Mouse (Mus musculus) lung, postnatal 0 days (tissue): Measurements from ENCODE around the gene Chpt1. TPM values are rescaled to one million over a fixed set of nuclear protein-coding genes. Genes with fewer than 3 reads are reported as not detected.
A peak's percentile ranks its signal among the peaks of the same experiment; 100 is the strongest.

Source experiments
- ATAC-seq: fragments of 200-750 bp; cut with Nextera tagmentation; 2 replicates; pipeline ENCODE4 v1.8.0; 2017; ENCODE audit warnings: moderate library complexity
- DNase-seq: peaks from one replicate; pipeline ENCODE4 v3.0.0-alpha.2; 2016; ENCODE audit warnings: low spot score
- H3K27ac ChIP-seq: fragments of 300-500 bp; sonication (generic); 2 replicates; pipeline ENCODE4 v1.5.1; 2014; ENCODE audit warnings: antibody characterized with exemption, mild to moderate bottlenecking, low read length, mixed read lengths
- H3K27me3 ChIP-seq: fragments of 300-500 bp; sonication (generic); replicated peaks from 2 replicates; pipeline ENCODE4 v1.6.1; 2014; ENCODE audit warnings: low read length, mixed read lengths; ENCODE audit not compliant: insufficient read depth
- H3K36me3 ChIP-seq: fragments of 300-500 bp; sonication (generic); 2 replicates; pipeline ENCODE4 v1.6.1; 2014; ENCODE audit warnings: low read length, mixed read lengths; ENCODE audit not compliant: insufficient read depth
- H3K4me1 ChIP-seq: fragments of 300-500 bp; sonication (generic); 2 replicates; pipeline ENCODE4 v1.6.1; 2014; ENCODE audit warnings: antibody characterized with exemption, low read depth, low read length, mixed read lengths; ENCODE audit not compliant: insufficient read depth
- H3K4me2 ChIP-seq: fragments of 300-500 bp; sonication (generic); replicated peaks from 2 replicates; pipeline ENCODE4 v1.6.1; 2014; ENCODE audit warnings: low read depth, mild to moderate bottlenecking, low read length, moderate library complexity, mixed read lengths
- H3K4me3 ChIP-seq: fragments of 300-500 bp; sonication (generic); 2 replicates; pipeline ENCODE4 v1.5.1; 2014; ENCODE audit warnings: low read depth, low read length
- H3K9ac ChIP-seq: fragments of 300-500 bp; sonication (generic); replicated peaks from 2 replicates; pipeline ENCODE4 v1.6.1; 2014; ENCODE audit warnings: low read depth, mild to moderate bottlenecking
- H3K9me3 ChIP-seq: fragments of 300-500 bp; sonication (generic); 2 replicates; pipeline ENCODE4 v1.6.1; 2016; ENCODE audit warnings: low read length, mixed read lengths
- CTCF ChIP-seq: IDR thresholded peaks from 2 replicates; pipeline ENCODE4 v1.5.1; 2016; ENCODE audit warnings: antibody characterized with exemption, mild to moderate bottlenecking
- EP300 ChIP-seq: IDR thresholded peaks from 2 replicates; pipeline ENCODE4 v1.6.1; 2016; ENCODE audit warnings: antibody characterized with exemption, mild to moderate bottlenecking, control low read depth
- WGBS: fragments of 180-500 bp; shearing (Covaris S2); extraction: QIAGEN DNeasy Blood & Tissue Kit; methylation state at CpG from one replicate; pipeline ENCODE4 v1.1.7; 2014; 5-methylcytosine and 5-hydroxymethylcytosine counted together
- polyA plus RNA-seq: library from polyadenylated mRNA; unstranded; fragments of >200 nt; fragmentation: Nextera tagmentation; extraction: Ambion mirVana; gene quantifications from 2 replicates; pipeline ENCODE4 v1.2.1, GENCODE M21; 2015

Gene Chpt1
- 120 and 125 TPM in 2 replicates for polyA plus RNA-seq

DNA sequence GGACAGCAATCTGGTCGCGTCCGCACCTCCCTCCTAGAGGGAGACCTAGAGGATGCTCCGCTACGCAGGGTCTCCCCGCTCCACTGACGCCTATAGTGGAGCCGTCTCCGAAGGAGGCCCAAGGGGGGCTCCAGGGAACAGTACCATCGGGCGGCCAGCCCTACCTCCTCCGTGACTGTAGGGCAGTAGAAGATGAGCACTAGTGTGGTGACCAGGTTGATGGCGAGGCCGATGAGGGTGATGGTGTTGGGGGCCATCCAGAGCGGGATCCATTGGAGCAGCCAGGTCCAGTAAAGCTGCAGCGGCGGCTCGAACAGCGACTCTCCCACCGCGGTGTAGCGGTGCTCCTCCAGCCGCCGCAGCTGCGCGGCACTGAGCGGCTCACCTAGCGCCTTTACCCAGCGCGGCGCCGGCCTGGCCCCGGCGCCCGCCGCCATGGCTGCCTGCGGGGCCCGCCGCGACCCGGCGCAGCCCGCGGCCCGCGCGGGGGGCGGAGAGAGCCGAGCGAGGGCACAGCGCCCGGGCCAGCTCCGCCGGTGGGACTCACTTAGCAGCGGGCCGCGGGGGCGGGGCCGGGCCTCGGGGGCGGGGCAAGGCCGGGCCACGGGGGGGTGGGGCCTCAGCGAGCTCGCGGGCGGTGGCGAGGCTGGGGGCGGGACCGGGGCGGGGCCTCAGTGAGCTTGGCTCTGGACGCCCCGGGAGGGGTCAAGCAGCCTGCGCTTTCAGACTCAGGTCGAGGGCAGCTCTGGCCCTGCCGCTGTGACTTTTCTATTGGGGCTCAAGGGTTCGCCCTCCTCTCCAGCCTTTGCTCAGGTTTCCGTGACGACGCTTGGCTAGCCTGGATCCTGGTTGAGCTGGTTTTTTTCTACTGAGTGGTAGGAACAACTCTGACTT is at the start of gene Chpt1:
Gene Chpt1, minus strand, starts transcription at position 653 of the 894 bp plus-strand sequence.
- 0 out of 2 replicates have a peak, but pooled peaks have one; percentile 5 for TF ChIP-seq CTCF
- TF ChIP-seq EP300 = no peak
- WGBS = 2% methylated on average over 52 of the region's 80 CpGs

DNA sequence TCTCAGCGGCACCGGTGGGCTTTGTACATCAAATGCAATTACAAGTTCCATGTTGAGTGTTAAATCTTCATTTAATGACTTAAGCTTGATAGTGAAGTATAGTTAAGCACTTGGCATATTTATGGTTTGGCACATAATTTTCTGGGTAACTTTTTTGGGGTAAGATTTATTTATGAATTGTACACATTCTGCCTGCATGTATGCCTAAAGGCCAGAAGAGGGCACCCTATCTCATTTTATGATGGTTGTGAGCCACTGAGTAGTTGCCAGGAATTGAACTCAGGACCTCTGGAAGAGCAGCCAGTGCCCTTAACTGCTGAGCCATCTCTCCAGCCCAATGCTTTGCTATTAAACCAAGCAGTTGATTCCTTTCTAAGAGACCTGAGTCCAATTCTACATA is 48.9 kb upstream of the Chpt1 start:
- TF ChIP-seq CTCF (peak; percentile 37), EP300 (no peak)
- no peak overlapping the region for H3K27ac ChIP-seq
- 79% methylated on average over 2 of the region's 2 CpGs for WGBS
- H3K9me3 ChIP-seq = no peaks in the 10 kb centered on the region
- no peaks in the 10 kb centered on the region for H3K27me3 ChIP-seq
- DNase-seq (peak; percentile 10), ATAC-seq (no peak)
- no peak overlapping the region for H3K4me3 ChIP-seq
- H3K4me2 ChIP-seq = no peak overlapping the region
- no peak overlapping the region for H3K9ac ChIP-seq
- no peaks in the 10 kb centered on the region for H3K36me3 ChIP-seq
- H3K4me1 ChIP-seq = no peaks in the 10 kb centered on the region

More for the DNA sequence above, at the start of gene Chpt1:
- Histone ChIP-seq H3K9me3 (no peaks in the 10 kb centered on the region), H3K27me3 (no peaks in the 10 kb centered on the region), H3K36me3 (no peaks in the 10 kb centered on the region), H3K9ac (peak within 1 kb of the TSS; percentile 69), H3K4me2 (peak within 1 kb of the TSS; percentile 76), H3K4me1 (peaks cover 2% of the 10 kb centered on the region; the same call in 1 of the 2 replicates), H3K4me3 (peak within 1 kb of the TSS; percentile 90), H3K27ac (peak within 1 kb of the TSS; percentile 88)
- peak; percentile 92 for ATAC-seq
- DNase-seq = peak; percentile 96

DNA sequence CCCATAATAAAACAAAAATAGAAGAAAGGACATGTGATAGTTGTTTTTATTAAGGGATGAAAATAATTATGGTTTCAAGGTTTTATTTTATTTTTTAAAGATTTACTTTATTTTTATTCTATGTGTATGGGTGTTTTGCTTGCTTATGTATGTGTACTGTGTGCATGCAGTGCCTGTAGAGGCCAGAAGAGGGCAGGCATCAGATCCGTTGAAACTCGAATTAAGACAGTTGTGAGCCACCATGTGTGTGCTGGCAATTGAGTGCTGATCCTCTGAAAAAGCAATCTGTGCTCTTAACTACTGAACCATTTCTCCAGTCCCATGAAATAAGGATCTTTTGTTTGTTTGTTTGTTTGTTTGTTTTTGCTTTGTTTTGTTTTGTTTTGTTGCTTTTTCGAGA is 46.4 kb upstream of the Chpt1 start:
- Histone ChIP-seq H3K4me3 (no peak overlapping the region), H3K4me1 (no peaks in the 10 kb centered on the region), H3K9me3 (no peaks in the 10 kb centered on the region), H3K27me3 (no peaks in the 10 kb centered on the region), H3K9ac (no peak overlapping the region), H3K27ac (no peak overlapping the region), H3K36me3 (no peaks in the 10 kb centered on the region), H3K4me2 (no peak overlapping the region)
- TF ChIP-seq CTCF = no peak
- no peak for TF ChIP-seq EP300
- ATAC-seq (no peak), DNase-seq (no peak)
- WGBS = 72% methylated on average over 3 of the region's 3 CpGs

DNA sequence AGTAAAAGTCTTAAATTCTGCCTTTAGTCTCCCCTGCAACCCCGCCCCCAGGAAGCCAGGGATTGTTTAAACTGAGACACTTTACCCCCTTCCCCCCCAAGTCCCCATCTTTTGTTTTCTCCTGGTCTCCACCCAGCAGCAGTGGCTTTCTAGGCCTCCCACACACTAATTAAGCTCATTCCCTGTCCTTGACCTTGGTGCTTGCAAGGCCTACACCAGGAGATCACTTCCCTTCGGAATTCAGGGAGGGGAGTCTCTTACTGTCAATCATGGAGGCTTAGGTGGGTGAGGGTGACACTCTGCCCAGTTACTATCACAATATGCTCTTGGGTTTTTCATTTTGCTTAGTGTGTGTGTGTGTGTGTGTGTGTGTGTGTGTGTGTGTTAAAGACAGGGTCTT is 43.8 kb upstream of the Chpt1 start:
- no peaks in the 10 kb centered on the region for H3K4me1 ChIP-seq
- no peak overlapping the region for H3K27ac ChIP-seq
- no peak overlapping the region for H3K4me3 ChIP-seq
- no peak for TF ChIP-seq CTCF
- TF ChIP-seq EP300 = no peak
- H3K4me2 ChIP-seq = no peak overlapping the region
- 56% methylated on average over 2 of the region's 2 CpGs for WGBS
- H3K36me3 ChIP-seq = no peaks in the 10 kb centered on the region
- ATAC-seq = no peak
- no peak overlapping the region for H3K9ac ChIP-seq
- DNase-seq = no peak
- no peaks in the 10 kb centered on the region for H3K27me3 ChIP-seq
- no peaks in the 10 kb centered on the region for H3K9me3 ChIP-seq

DNA sequence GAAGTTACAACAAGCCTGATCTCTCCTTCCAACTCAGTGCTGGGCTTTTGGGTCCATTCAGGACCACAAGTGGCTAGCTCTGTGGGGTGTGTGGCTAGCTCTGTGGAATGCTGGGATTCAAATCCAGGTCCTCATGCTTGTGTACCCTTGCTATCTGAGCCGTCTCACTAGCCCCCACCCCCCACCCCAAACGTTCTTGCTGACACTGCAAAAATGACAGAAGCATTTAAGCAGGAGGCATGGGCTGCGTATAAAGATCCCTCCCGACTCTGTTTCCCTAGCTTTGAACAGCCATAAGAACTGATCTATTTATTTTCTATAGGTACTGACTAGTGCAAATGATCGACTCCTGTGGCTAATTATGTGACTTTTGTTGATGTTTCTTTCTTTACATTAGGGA is 26.8 kb upstream of the Chpt1 start:
- no peaks in the 10 kb centered on the region for H3K36me3 ChIP-seq
- H3K27ac ChIP-seq = no peak overlapping the region
- no peaks in the 10 kb centered on the region for H3K9me3 ChIP-seq
- no peak overlapping the region for H3K9ac ChIP-seq
- no peak overlapping the region for H3K4me3 ChIP-seq
- no peaks in the 10 kb centered on the region for H3K4me1 ChIP-seq
- TF ChIP-seq EP300 (no peak), CTCF (no peak)
- no peak overlapping the region for H3K4me2 ChIP-seq
- ATAC-seq (no peak), DNase-seq (no peak)
- no peaks in the 10 kb centered on the region for H3K27me3 ChIP-seq
- WGBS = 56% methylated on average over 5 of the region's 5 CpGs

DNA sequence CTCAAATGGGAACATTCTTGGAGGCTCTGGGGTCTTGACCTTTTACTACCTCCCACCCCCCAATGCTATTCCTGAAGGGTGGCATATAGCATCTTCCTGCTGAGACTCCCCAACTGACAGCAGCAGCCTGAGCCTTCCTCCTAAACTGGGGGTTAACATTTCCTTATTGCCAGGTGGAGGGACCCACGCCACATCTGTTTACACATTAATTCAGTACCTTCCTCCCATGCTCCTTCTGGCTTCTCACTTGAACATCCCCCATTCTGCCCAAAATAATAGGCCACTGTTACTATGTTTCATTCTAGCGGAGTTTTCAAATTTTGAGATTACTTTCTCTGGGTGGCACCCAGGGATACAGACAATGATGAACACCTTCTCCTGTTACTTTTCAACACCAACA is 20.1 kb upstream of the Chpt1 start:
- no peaks in the 10 kb centered on the region for H3K36me3 ChIP-seq
- no peak for DNase-seq
- no peak overlapping the region for H3K9ac ChIP-seq
- WGBS = 71% methylated on average over 2 of the region's 2 CpGs
- ATAC-seq = no peak
- TF ChIP-seq EP300 (no peak), CTCF (no peak)
- no peak overlapping the region for H3K4me3 ChIP-seq
- H3K27me3 ChIP-seq = no peaks in the 10 kb centered on the region
- no peaks in the 10 kb centered on the region for H3K4me1 ChIP-seq
- H3K9me3 ChIP-seq = no peaks in the 10 kb centered on the region
- no peak overlapping the region for H3K27ac ChIP-seq
- no peak overlapping the region for H3K4me2 ChIP-seq
